Mouse (Mus musculus) lung, postnatal 10 days (tissue): ENCODE data around the gene 1700029F12Rik.
A peak's percentile ranks its signal among the peaks of the same experiment; 100 is the strongest.

Experiments
- DNase-seq: peaks from one replicate; pipeline ENCODE4 v3.0.0; 2021

Gene 1700029F12Rik

DNA sequence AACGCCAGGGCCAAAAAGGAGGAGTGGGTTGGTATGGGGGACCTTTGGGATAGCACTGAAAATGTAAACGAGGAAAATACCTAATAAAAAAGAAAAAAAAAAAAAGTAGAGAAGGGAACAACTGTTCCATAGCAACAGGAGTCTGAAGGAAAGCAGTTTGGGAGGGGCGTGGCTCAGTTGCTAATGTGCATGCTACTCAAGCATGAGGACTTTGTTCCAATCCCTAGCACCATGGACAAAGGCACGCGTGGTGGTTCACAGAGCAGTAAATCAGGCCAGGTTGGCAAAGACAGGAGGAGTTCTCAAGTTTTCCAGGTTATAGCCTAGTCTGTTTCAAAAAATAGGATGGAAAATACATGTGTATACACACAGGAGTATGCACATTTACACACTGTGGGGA, 14.0 kb downstream of the 1700029F12Rik start:
- no peak for DNase-seq

DNA sequence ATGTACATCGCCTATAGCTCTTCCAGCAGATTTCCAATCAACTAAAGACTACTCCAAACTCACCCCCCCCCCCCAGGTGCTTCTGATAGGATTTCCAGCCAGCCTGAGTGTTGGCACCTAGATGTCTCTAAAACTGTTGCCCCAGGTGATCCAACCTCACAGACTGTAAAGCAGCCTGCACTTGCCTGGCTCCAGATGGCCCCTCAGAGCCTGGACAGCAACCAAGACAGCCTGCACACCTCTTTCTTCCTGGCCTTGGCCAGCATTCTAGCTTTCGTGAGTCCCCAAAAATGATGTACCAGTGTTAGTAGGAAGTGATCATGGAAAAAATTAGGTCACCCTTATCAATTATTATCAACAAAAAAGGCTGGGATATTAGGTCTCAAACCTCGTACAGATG, 16.5 kb downstream of the 1700029F12Rik start:
- no peak for DNase-seq

- no peak for DNase-seq
Measured at GRCm38 (mm10) chr13:97014366-97014765, 19.8 kb downstream of the 1700029F12Rik start.

GRCm38 (mm10) chr13:97008266-97009153, 25.7 kb downstream of the 1700029F12Rik start:
- peak; percentile 5 for DNase-seq

DNA sequence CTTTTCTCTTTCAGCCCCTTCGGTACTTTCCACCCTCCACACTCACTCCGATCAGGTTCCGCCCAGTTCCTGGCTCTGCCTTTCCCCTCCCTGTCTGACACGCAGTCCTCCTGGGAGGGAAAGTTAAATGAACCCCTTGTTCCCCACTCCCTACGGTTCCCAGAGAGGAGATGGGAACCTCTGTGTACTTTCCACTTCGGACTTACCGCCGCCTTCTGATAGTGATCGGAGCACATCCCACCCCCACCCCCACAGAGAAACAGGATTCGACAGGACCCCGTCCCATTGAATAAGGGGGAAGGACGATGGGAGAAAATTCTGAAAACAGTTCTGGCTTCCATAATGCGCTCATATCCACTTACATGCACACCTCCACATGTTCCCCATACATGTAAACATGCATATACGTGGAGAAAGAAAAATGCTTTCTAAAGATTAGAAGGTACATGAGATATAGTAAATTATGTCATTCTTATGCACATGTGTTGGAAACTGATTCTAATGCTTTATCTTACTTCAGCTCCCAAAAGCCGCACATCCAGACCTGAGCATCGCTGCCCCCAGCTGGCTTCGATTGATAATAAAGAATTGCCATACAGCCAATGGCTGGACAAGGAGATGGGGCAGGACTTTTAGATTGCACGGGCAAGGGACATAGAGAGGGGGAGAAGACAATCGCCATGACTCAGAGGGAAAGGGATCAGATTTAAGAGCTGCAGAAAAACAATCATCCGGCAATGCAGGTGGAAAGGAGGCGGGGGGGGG, 26.5 kb downstream of the 1700029F12Rik start:
- DNase-seq, result no peak

GRCm38 (mm10) chr13:97006784-97007183, 27.4 kb downstream of the 1700029F12Rik start:
- DNase-seq, result no peak

DNA sequence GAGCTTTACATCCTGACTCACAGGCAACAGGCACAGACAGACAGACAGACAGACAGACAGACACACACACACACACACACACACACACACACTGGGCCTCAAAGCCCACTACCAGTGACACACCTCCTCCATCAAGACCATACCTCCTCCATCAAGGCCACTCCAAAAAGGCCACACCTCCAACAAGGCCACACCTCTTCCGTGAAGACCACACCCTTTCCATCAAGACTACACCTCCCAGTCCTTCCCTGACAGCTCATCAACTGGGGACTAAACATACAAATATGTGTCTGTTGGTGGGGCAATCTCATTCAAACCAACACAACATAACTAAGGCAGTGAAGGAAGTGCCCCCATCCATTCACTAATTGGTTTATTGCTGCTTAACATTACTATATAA, 37.1 kb downstream of the 1700029F12Rik start:
- DNase-seq, result no peak

- DNase-seq, result no peak
Measured at GRCm38 (mm10) chr13:96995243-96995642, 38.9 kb downstream of the 1700029F12Rik start.

- DNase-seq, result no peak
Measured at GRCm38 (mm10) chr13:96993291-96993989, 40.7 kb downstream of the 1700029F12Rik start.

- DNase-seq, result no peak
Measured at GRCm38 (mm10) chr13:96990561-96991265, 43.4 kb downstream of the 1700029F12Rik start.

DNA sequence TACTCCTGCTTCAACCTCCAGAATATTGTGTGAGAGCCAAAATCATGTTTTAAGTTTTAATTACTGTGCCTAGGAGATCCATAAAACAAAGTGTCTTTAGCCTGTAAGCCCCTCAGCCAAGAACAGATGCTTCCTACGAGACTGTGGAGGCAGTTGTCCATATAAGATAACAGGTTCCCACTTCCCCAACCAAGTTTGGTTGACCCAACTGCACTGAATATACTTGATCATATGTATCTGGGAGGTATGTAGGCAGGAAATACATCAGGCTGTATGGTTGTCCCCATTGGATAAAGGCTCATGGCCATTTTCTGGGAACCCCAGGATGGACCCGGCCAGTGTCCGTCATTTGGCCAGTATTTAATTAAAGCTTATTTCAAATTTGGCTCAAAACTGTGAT, 44.1 kb downstream of the 1700029F12Rik start:
- DNase-seq, result no peak

GRCm38 (mm10) chr13:96989129-96989528, 45.0 kb downstream of the 1700029F12Rik start:
- DNase-seq, result no peak

GRCm38 (mm10) chr13:96985599-96986275, 48.4 kb downstream of the 1700029F12Rik start:
- no peak for DNase-seq

- DNase-seq, result no peak
Measured at GRCm38 (mm10) chr13:96984688-96985087, 49.5 kb downstream of the 1700029F12Rik start.

DNA sequence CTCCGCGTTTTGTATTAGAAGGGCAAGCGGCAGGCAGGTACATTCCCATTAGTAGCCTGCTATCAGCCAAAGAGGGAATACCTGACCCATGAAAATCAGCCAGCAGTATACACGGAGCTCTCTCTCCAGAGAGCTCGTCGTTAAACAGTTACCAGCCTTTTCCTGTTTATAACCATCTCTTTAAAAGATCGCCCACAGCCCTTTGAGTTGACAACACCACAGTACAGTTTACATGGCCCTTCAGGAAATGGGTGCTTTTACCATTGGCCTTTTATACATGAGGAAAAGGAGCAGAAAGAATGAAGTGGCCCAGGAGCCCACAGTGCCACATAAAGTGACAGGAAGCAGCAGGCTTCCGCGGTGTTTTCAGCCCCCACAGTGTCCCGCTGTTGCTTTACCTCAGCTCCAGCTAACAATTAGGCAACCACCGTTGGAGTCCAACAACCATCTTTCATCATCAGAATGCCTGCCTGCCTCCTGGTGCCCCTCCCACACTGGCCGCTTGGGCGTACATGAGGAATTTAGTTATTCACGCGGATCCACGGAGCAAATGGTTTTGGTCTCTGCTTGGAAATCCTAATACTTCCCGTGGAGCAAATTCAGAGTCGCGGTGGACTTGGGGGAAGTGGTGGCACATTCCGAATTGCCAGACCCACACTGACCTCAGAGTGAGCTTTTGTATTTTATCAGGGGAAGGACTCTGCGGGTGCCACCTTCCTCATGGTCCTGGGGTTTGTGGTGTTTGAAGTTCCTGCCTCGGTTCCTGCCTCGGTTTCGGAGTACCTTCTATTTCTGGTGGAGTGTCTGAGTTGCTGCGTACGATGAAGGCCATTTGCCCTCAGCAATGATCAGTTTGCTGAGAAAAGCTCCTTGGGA, 50.7 kb downstream of the 1700029F12Rik start:
- DNase-seq, result peak; percentile 11

DNA sequence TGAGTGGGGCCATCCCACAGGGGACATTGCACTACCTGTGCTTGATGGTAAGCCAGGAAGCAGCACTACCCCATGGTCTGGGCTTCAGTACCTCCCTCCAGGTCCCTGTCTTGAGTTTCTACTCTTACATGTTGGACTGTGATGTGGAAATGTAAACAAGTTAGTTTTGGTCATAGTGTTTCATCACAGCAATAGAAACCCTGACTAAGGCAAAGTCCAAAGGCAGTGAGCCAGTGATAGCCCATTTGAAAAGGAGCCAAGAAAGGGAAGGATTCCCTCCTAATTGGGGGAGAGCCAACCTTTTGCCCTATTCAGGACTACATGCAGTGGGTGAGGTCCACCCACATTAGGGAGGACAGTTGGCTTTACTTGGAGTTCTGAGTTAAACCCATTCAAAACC, 53.6 kb downstream of the 1700029F12Rik start:
- no peak for DNase-seq

DNA sequence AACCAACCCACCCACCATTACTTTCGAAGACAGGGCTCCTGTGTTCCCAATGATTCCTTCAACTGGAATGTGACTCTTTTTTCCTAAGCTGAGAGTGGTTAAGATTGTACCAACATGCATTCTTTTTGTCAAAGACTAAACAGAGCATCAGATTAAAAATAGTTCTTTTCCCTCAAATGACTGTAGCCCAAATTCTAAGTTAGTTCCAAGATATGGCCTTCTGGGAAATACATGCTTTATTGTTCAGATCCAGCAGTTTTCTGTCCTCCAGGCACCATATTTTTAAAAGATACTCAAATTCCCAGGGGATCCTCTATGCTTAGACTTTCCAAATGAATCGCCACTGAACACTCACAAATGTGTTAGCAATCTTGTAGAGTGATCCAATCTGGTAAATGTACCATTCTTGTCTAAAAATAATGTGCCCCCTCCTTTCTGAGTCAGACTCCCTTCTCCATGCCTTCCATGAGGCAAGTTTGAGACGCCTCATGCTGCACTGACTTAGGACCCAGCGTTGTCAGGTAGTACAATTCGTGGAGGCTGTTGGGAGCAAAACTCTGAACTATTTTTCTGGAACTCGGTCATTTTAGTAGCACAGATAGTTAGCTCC, 57.1 kb downstream of the 1700029F12Rik start:
- DNase-seq, result no peak

DNA sequence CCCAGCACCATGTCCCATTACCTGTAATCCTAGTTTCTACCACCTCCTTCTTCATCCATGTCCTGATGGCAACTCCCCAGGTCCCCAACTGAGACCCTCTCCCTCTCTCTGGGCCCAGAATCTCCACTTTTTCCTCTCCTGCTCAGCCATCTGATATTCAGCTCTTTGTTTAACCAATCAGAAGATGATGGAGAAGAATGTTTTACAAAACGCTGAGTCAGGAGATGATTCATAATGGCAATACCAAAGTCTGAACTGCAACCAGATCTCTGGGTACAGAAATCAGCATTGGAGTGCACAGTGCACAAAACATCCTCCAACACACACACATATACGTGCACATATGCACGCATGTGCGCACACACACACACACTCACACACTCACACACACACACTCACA, 60.8 kb downstream of the 1700029F12Rik start:
- no peak for DNase-seq
